Mouse (Mus musculus): ENCODE measurements at regions not wholly inside any gene's neighbourhood (a gene's known extent, or its start where the extent isn't known, plus 50 kb on each side); places are given as distances from the start of the nearest gene placed in this dataset.

- no peak for DNase-seq (ENCODE audit: low spot score in 2 of 2)
These were observed 73.8 kb upstream of the Il15 start for GRCm38 (mm10) chr8:82476708-82477425.

GRCm38 (mm10) chr8:82473266-82473665 lies 70.2 kb upstream of the Il15 start:
- DNase-seq (ENCODE audit: low spot score in 2 of 2) = no peak

- no peak for DNase-seq (ENCODE audit: low spot score in 2 of 2)
These were observed 68.8 kb upstream of the Il15 start for GRCm38 (mm10) chr8:82471825-82472224.

- DNase-seq (ENCODE audit: low spot score in 2 of 2) = no peak
These were observed 66.8 kb upstream of the Il15 start for GRCm38 (mm10) chr8:82469824-82470223.

GRCm38 (mm10) chr8:82462841-82463240 lies 59.8 kb upstream of the Il15 start:
- no peak for DNase-seq (ENCODE audit: low spot score in 2 of 2)

GRCm38 (mm10) chr8:82459007-82459406 lies 56.0 kb upstream of the Il15 start:
- no peak for DNase-seq (ENCODE audit: low spot score in 2 of 2)

GRCm38 (mm10) chr8:82454056-82454455 lies 51.0 kb upstream of the Il15 start:
- no peak for DNase-seq (ENCODE audit: low spot score in 2 of 2)

All from gastrocnemius, postnatal 4 days (tissue).